In genomic region chr1:39942935-39943334, GRCm38 (mm10) we compare ENCODE assay signal across 8 mouse cellular contexts. TPM values are rescaled to one million over a fixed set of nuclear protein-coding genes. Genes with fewer than 3 reads are reported as not detected.
DNase-seq lines count a peak whose midpoint lies in the region; ATAC-seq and TF ChIP-seq lines count a peak whose summit lies in the region.

No protein-coding gene starts in this region.

- no peak overlapping the region for H3K4me3 ChIP-seq in intestine, embryonic 14.5 days (ENCODE audit: low read depth, low read length)
- no peak overlapping the region for H3K4me3 ChIP-seq in intestine, postnatal 0 days (ENCODE audit: low read depth, low read length)
- 0 out of 2 replicates have a peak overlapping the region, but pooled peaks have one; percentile 4 for H3K4me3 ChIP-seq in forebrain, embryonic 12.5 days (replicated peaks)
- no peak overlapping the region for H3K4me3 ChIP-seq in liver, embryonic 11.5 days (ENCODE audit: low read depth, low read length)

- DNase-seq in intestine, embryonic 14.5 days (ENCODE audit: low spot score), result no peak
- DNase-seq in left cerebral cortex, adult 11 months (ENCODE audit: low spot score), result peak; percentile 55
- DNase-seq in right cerebral cortex, postnatal 10 days (ENCODE audit: low spot score in 2 of 2), result peak; percentile 87 to 90
- DNase-seq in MN1 (ENCODE audit: low spot score), result no peak
- DNase-seq in lung, postnatal 10 days, result no peak
- no peak for DNase-seq in liver, embryonic 11.5 days (ENCODE audit: low spot score)

- no peaks in the 10 kb centered on the region for H3K27me3 ChIP-seq in intestine, embryonic 14.5 days (replicated peaks; ENCODE audit: control insufficient read depth, insufficient read depth, low read length)
- H3K27me3 ChIP-seq in intestine, postnatal 0 days (replicated peaks; ENCODE audit: control insufficient read depth, insufficient read depth, low read length), result no peaks in the 10 kb centered on the region
- no peaks in the 10 kb centered on the region for H3K27me3 ChIP-seq in forebrain, embryonic 12.5 days
- H3K27me3 ChIP-seq in liver, embryonic 11.5 days (replicated peaks; ENCODE audit: control insufficient read depth, insufficient read depth, low read length), result no peaks in the 10 kb centered on the region

- no peak for TF ChIP-seq CTCF in intestine, postnatal 0 days (IDR thresholded peaks at IDR 0.05; ENCODE audit: low read depth)

- peak overlapping the region; percentile 14; the same call in 1 of the 2 replicates for H3K27ac ChIP-seq in intestine, embryonic 14.5 days (ENCODE audit: low read depth)
- H3K27ac ChIP-seq in intestine, postnatal 0 days (ENCODE audit: low read depth, low read length), result no peak overlapping the region
- H3K27ac ChIP-seq in forebrain, embryonic 12.5 days, result peak overlapping the region; percentile 85
- H3K27ac ChIP-seq in liver, embryonic 11.5 days (ENCODE audit: low read depth, low read length), result no peak overlapping the region

- peaks cover 81% of the 10 kb centered on the region for H3K4me1 ChIP-seq in intestine, embryonic 14.5 days (replicated peaks; ENCODE audit: control insufficient read depth, insufficient read depth, low read length)
- peaks cover 25% of the 10 kb centered on the region; the same call in 1 of the 2 replicates for H3K4me1 ChIP-seq in intestine, postnatal 0 days (replicated peaks; ENCODE audit: control insufficient read depth, insufficient read depth, low read length)
- H3K4me1 ChIP-seq in forebrain, embryonic 12.5 days, result peaks cover 95% of the 10 kb centered on the region
- H3K4me1 ChIP-seq in liver, embryonic 11.5 days (replicated peaks; ENCODE audit: control insufficient read depth, insufficient read depth, low read length), result peaks cover 47% of the 10 kb centered on the region

- no peak for ATAC-seq in intestine, embryonic 14.5 days (replicated peaks; ENCODE audit: low FRiP score, low TSS enrichment, low read depth)
- ATAC-seq in intestine, postnatal 0 days, result no peak
- no peak for ATAC-seq in forebrain, embryonic 12.5 days (ENCODE audit: low FRiP score)
- no peak for ATAC-seq in liver, embryonic 11.5 days (replicated peaks; ENCODE audit: low FRiP score)

- H3K4me2 ChIP-seq in intestine, embryonic 14.5 days (ENCODE audit: low read length), result peak overlapping the region; percentile 13; the same call in 1 of the 2 replicates
- no peak overlapping the region for H3K4me2 ChIP-seq in intestine, postnatal 0 days (replicated peaks; ENCODE audit: low read depth)
- peak overlapping the region; percentile 38 for H3K4me2 ChIP-seq in forebrain, embryonic 12.5 days
- no peak overlapping the region for H3K4me2 ChIP-seq in liver, embryonic 11.5 days

- no peaks in the 10 kb centered on the region for H3K36me3 ChIP-seq in intestine, embryonic 14.5 days (ENCODE audit: control insufficient read depth, insufficient read depth, low read length)
- H3K36me3 ChIP-seq in intestine, postnatal 0 days (ENCODE audit: control insufficient read depth, insufficient read depth), result no peaks in the 10 kb centered on the region
- no peaks in the 10 kb centered on the region for H3K36me3 ChIP-seq in forebrain, embryonic 12.5 days (replicated peaks)
- no peaks in the 10 kb centered on the region for H3K36me3 ChIP-seq in liver, embryonic 11.5 days (ENCODE audit: control insufficient read depth, insufficient read depth, low read length)

- 15% methylated on average over 8 of the region's 8 CpGs for WGBS in intestine, embryonic 14.5 days
- 38% methylated on average over 8 of the region's 8 CpGs for WGBS in intestine, postnatal 0 days
- WGBS in forebrain, embryonic 12.5 days, result 19% methylated on average over 8 of the region's 8 CpGs
- 53% methylated on average over 8 of the region's 8 CpGs for WGBS in liver, embryonic 11.5 days

- H3K9ac ChIP-seq in intestine, embryonic 14.5 days (ENCODE audit: low read length), result no peak overlapping the region
- H3K9ac ChIP-seq in intestine, postnatal 0 days (ENCODE audit: low read depth, low read length), result no peak overlapping the region
- 0 out of 2 replicates have a peak overlapping the region, but pooled peaks have one; percentile 36 for H3K9ac ChIP-seq in forebrain, embryonic 12.5 days
- no peak overlapping the region for H3K9ac ChIP-seq in liver, embryonic 11.5 days (ENCODE audit: low read depth, low read length)

- no peaks in the 10 kb centered on the region for H3K9me3 ChIP-seq in intestine, embryonic 14.5 days (ENCODE audit: control insufficient read depth, low read length)
- no peaks in the 10 kb centered on the region for H3K9me3 ChIP-seq in intestine, postnatal 0 days (ENCODE audit: control insufficient read depth)
- H3K9me3 ChIP-seq in forebrain, embryonic 12.5 days, result no peaks in the 10 kb centered on the region
- H3K9me3 ChIP-seq in liver, embryonic 11.5 days (ENCODE audit: control insufficient read depth, low read length), result no peaks in the 10 kb centered on the region

RNA-seq across cellular contexts. Expression of gene Map4k4, which starts 42.2 kb away (rescaled TPM):
- 28.3 and 35.4 TPM in 2 replicates for polyA plus RNA-seq in intestine, embryonic 14.5 days (2014; fragmentation: Nextera tagmentation; extraction: Ambion mirVana)
- 6.8 and 9.3 TPM in 2 replicates for polyA plus RNA-seq in intestine, postnatal 0 days (2015; fragmentation: Nextera tagmentation; extraction: Ambion mirVana)
- 55.9 and 73.9 TPM in 2 replicates for polyA plus RNA-seq in forebrain, embryonic 12.5 days (2016; fragmentation: Nextera tagmentation; extraction: Ambion mirVana)
- polyA plus RNA-seq in liver, embryonic 11.5 days (2014; fragmentation: Nextera tagmentation; extraction: Ambion mirVana), result 12.5 and 13.6 TPM in 2 replicates

Comparison
In these comparisons a context has a peak if more than half of its experiments do, and no peak if none do; other contexts are left out.
1. H3K27ac ChIP-seq: peak in intestine, embryonic 14.5 days (single experiment) and forebrain, embryonic 12.5 days (single experiment); none in intestine, postnatal 0 days (single experiment) and liver, embryonic 11.5 days (single experiment).
2. H3K4me2 ChIP-seq: peak in intestine, embryonic 14.5 days (single experiment) and forebrain, embryonic 12.5 days (single experiment); none in intestine, postnatal 0 days (single experiment) and liver, embryonic 11.5 days (single experiment).
3. DNase-seq: peak in left cerebral cortex, adult 11 months (single experiment) and right cerebral cortex, postnatal 10 days (2 of 2); none in intestine, embryonic 14.5 days (single experiment), MN1 (single experiment), lung, postnatal 10 days (single experiment) and liver, embryonic 11.5 days (single experiment).